Mouse (Mus musculus) lung, adult 2 months (tissue): ENCODE data around the gene Anks1b.

Experiments
- CTCF ChIP-seq: fragments of 200-500 bp; IDR thresholded peaks from 2 replicates; pipeline ENCODE4 v1.5.1; 2011; ENCODE audit warnings: mild to moderate bottlenecking, low read length, control low read depth; ENCODE audit not compliant: insufficient read depth
- POLR2A ChIP-seq: fragments of 200-500 bp; IDR thresholded peaks from 2 replicates; pipeline ENCODE4 v1.6.1; 2011; ENCODE audit warnings: low read depth, mild to moderate bottlenecking, control low read depth, low read length, borderline replicate concordance; ENCODE audit errors: extremely low read depth

- no peak for TF ChIP-seq POLR2A
- no peak for TF ChIP-seq CTCF
Observed at GRCm38 (mm10) chr10:90934678-90935077, 1061.4 kb downstream of the Anks1b start.
